Mouse (Mus musculus) kidney, embryonic 16.5 days (tissue): Measurements from ENCODE around the gene Gm3629. TPM values are rescaled to one million over a fixed set of nuclear protein-coding genes. Genes with fewer than 3 reads are reported as not detected.
"Not testable (repeated sequence)": the region's sequence is repeated elsewhere in the genome, so short reads cannot be mapped to it uniquely, and the experiment has no call there.

Source experiments
- ATAC-seq: fragments of 200-750 bp; cut with Nextera tagmentation; 2 replicates; pipeline ENCODE4 v1.8.0; 2017; ENCODE audit warnings: moderate TSS enrichment; ENCODE audit not compliant: low FRiP score, low TSS enrichment
- H3K27ac ChIP-seq: fragments of 300-500 bp; sonication (generic); 2 replicates; pipeline ENCODE4 v1.5.1; 2014; ENCODE audit warnings: low read length
- H3K27me3 ChIP-seq: fragments of 300-500 bp; sonication (generic); 2 replicates; pipeline ENCODE4 v1.6.1; 2014; ENCODE audit warnings: low read length, control low read depth, mixed read lengths; ENCODE audit not compliant: insufficient read depth
- H3K36me3 ChIP-seq: fragments of 300-500 bp; sonication (generic); 2 replicates; pipeline ENCODE4 v1.6.1; 2014; ENCODE audit warnings: low read length, control low read depth, mixed read lengths; ENCODE audit not compliant: insufficient read depth
- H3K4me1 ChIP-seq: fragments of 300-500 bp; sonication (generic); 2 replicates; pipeline ENCODE4 v1.6.1; 2014; ENCODE audit warnings: low read length, control low read depth, mixed read lengths; ENCODE audit not compliant: insufficient read depth
- H3K4me2 ChIP-seq: fragments of 300-500 bp; sonication (generic); replicated peaks from 2 replicates; pipeline ENCODE4 v1.6.1; 2014; ENCODE audit warnings: low read depth, low read length
- H3K4me3 ChIP-seq: fragments of 300-500 bp; sonication (generic); 2 replicates; pipeline ENCODE4 v1.5.1; 2014; ENCODE audit warnings: mild to moderate bottlenecking, low read length
- H3K9ac ChIP-seq: fragments of 300-500 bp; sonication (generic); replicated peaks from 2 replicates; pipeline ENCODE4 v1.6.1; 2014; ENCODE audit warnings: low read length
- H3K9me3 ChIP-seq: fragments of 300-500 bp; sonication (generic); 2 replicates; pipeline ENCODE4 v1.6.1; 2016; ENCODE audit warnings: low read length, control low read depth
- WGBS: fragments of 180-500 bp; shearing (Covaris S2); extraction: QIAGEN DNeasy Blood & Tissue Kit; methylation state at CpG from one replicate; pipeline ENCODE4 v1.1.7; 2014; 5-methylcytosine and 5-hydroxymethylcytosine counted together
- polyA plus RNA-seq: library from polyadenylated mRNA; unstranded; fragments of >200 nt; fragmentation: Nextera tagmentation; extraction: Ambion mirVana; gene quantifications from 2 replicates; pipeline ENCODE4 v1.2.1, GENCODE M21; 2015

Gene Gm3629
- 0.26 TPM in 1 of 2 replicates, not detected in the other for polyA plus RNA-seq

GRCm38 (mm10) chr14:6590513-6590912 is at the start of gene Gm3629:
TSS of gene Gm3629 (minus strand) at chr14:6590613.
- not testable (repeated sequence) for H3K36me3 ChIP-seq, H3K4me1 ChIP-seq, H3K27ac ChIP-seq, H3K9me3 ChIP-seq, H3K4me3 ChIP-seq, H3K27me3 ChIP-seq, H3K9ac ChIP-seq, H3K4me2 ChIP-seq, ATAC-seq
- 40% methylated on average over 1 of the region's 2 CpGs for WGBS

GRCm38 (mm10) chr14:6622318-6622717 is 31.9 kb upstream of the Gm3629 start, which contains the start of gene Gm3460:
TSS of gene Gm3460 (minus strand) at chr14:6622418.
- not testable (repeated sequence) for ATAC-seq, H3K9me3 ChIP-seq, H3K36me3 ChIP-seq, H3K4me3 ChIP-seq, H3K4me2 ChIP-seq, H3K4me1 ChIP-seq, H3K27me3 ChIP-seq, H3K9ac ChIP-seq, H3K27ac ChIP-seq
- WGBS = 63% methylated on average over 1 of the region's 2 CpGs

DNA sequence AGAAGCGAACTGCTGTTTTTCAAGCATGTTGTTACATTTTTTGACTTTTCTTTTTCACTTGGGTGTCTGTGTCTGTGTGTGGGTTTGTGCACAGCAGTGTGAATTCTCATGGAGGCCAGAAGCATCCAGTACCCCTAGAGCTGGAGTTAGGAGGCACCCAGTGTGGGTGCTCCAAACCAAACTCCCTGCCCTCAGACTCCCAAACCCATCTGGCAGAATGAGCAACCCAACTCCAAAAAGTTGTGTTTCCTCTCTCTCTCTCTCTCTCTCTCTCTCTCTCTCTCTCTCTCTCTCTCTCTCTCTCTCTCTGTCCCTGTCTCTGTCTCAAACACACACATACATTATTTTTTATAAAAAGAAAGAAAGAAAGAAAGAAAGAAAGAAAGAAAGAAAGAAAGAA is 16.0 kb upstream of the Gm3629 start:
- WGBS = no CpG with 5 or more reads among the region's 1 CpGs
- not testable (repeated sequence) for H3K9ac ChIP-seq, H3K36me3 ChIP-seq, H3K4me1 ChIP-seq, H3K4me3 ChIP-seq, H3K4me2 ChIP-seq, H3K9me3 ChIP-seq, ATAC-seq, H3K27me3 ChIP-seq, H3K27ac ChIP-seq

DNA sequence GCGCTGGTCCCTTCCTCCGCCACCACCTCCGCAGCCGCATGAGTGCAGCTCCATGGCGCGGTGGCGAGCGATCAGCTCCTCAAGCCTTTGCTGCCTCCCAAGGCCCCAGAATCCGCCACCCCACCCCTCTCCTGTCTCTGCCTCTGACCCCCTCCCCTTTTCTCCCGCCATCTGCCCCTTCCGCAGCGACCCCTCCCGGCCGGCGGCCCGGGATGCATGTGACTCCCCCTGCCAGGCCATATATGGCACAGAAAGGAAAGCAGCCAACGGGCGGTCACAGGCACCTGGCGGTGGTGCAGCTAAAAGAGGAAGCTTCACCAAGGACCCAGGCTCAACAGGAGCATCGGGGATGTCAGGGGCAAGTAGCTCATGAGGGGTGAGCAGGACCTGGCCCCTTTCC is 14.6 kb upstream of the Gm3629 start:
- H3K4me3 ChIP-seq = peak overlapping the region; percentile 41
- H3K4me1 ChIP-seq, H3K9ac ChIP-seq, H3K27me3 ChIP-seq, ATAC-seq, H3K9me3 ChIP-seq, H3K36me3 ChIP-seq, H3K27ac ChIP-seq: not testable (repeated sequence)
- peak overlapping the region; percentile 52 for H3K4me2 ChIP-seq
- 2% methylated on average over 12 of the region's 20 CpGs for WGBS

DNA sequence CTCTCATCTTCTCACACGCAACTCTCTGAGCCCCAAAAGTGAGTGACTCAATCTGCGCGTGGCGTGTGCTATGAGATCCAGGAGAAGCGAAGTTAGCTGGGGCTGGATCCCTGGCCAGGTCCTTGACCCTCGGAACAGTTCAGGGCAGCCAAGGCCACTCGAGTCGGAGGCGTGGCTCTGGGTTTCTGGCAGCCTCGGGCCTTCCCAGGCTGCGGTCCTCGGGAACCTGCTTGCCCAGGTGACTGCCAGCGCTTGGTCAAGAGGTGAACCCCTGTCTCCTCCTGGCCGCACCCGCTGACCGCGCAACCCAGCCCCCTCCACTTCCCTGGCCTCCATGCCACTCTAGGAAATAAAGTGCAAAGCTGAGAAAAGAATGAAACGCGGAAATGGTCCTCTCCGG is 14.1 kb upstream of the Gm3629 start:
- not testable (repeated sequence) for H3K36me3 ChIP-seq, H3K27me3 ChIP-seq, H3K4me1 ChIP-seq, H3K9me3 ChIP-seq, ATAC-seq, H3K9ac ChIP-seq, H3K27ac ChIP-seq
- 8% methylated on average over 17 of the region's 20 CpGs for WGBS
- peak overlapping the region; percentile 41 for H3K4me3 ChIP-seq
- H3K4me2 ChIP-seq = peak overlapping the region; percentile 52

DNA sequence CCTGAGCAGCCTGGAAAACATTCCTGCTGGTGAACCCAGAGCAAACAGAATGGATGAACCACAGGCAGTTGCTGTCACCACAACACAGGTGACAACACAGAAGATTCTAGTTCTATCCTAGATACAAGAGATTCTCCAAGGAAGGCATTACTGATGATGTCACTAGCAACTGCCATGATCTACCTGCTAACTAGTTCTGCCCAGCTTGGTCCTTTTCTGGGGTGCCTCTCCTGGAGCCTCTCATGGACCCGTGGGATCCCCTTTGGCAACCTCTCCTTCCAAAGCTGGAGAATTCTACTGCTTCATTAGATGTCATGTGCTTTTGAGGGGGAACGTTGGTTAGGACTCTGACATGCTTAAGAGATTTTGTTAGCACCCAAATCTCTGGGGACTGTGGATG is 53.2 kb downstream of the Gm3629 start, which contains the start of gene Gm8356:
TSS of gene Gm8356 (minus strand) at position 101 of the 400 bp plus-strand sequence.
- H3K9me3 ChIP-seq, H3K9ac ChIP-seq, ATAC-seq, H3K4me2 ChIP-seq, H3K27ac ChIP-seq, H3K4me3 ChIP-seq, H3K36me3 ChIP-seq, H3K4me1 ChIP-seq, H3K27me3 ChIP-seq: not testable (repeated sequence)
- WGBS = no CpG with 5 or more reads among the region's 2 CpGs

Other genes with a start within 250 kb of the Gm3629 start
- gene Gm3618, start 246.9 kb downstream of the Gm3629 start, polyA plus RNA-seq = not detected in 2 replicates
- gene Gm16440, start 200.3 kb downstream of the Gm3629 start, polyA plus RNA-seq = not detected in 2 replicates
- 0.24 and 0.78 TPM in 2 replicates for gene Gm3591, start 178.1 kb downstream of the Gm3629 start, polyA plus RNA-seq
- not detected in 2 replicates for gene Gm3594, start 146.0 kb downstream of the Gm3629 start, polyA plus RNA-seq
- not detected in 2 replicates for gene Gm8356, start 53.3 kb downstream of the Gm3629 start, polyA plus RNA-seq
- gene Gm3460, start 31.8 kb upstream of the Gm3629 start, polyA plus RNA-seq = not detected in 2 replicates
- gene Gm10251, start 93.6 kb upstream of the Gm3629 start, polyA plus RNA-seq = 0.22 TPM in 1 of 2 replicates, not detected in the other
- not detected in 2 replicates for gene Gm8050, start 129.6 kb upstream of the Gm3629 start, polyA plus RNA-seq
- gene Gm3636, start 151.7 kb upstream of the Gm3629 start, polyA plus RNA-seq = 2.6 and 2.7 TPM in 2 replicates
- gene Gm8362, start 183.8 kb upstream of the Gm3629 start, polyA plus RNA-seq = not detected in 2 replicates
- not detected in 2 replicates for gene Gm3642, start 249.7 kb upstream of the Gm3629 start, polyA plus RNA-seq